Mouse (Mus musculus): ENCODE data around the gene Isl1.

Gene Isl1

GRCm38 (mm10) chr13:116294151-116294461 is 15.4 kb downstream of the Isl1 start:
- no peak for DNase-seq

- DNase-seq = no peak
Measured at GRCm38 (mm10) chr13:116293301-116294150, 16.0 kb downstream of the Isl1 start.

GRCm38 (mm10) chr13:116289655-116290054 is 19.8 kb downstream of the Isl1 start:
- no peak for DNase-seq

GRCm38 (mm10) chr13:116279207-116279772 is 30.2 kb downstream of the Isl1 start:
- no peak for DNase-seq
